Mouse (Mus musculus): Measurements from ENCODE around the gene Inpp5a.

Inpp5a gene

DNA sequence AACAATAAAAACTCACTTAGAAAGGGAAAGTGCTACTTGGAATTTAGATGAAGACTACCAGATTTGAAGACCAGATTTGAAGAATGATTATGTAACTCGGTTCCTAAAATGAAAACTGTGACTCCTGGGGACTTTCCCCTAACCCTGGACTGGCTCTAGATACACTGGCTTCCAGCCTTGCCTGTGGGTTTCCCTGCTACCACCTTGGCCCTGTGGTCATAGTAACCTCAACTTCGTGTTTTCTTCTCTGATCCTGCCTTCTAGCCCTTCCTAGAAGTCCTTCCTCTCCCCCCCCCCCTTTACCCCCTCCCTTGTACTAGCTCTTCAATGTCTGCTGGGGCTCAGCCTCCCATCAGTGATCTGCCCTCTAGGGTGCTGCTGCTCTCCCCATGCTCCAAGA lies 87.8 kb downstream of the Inpp5a start:
- DNase-seq (ENCODE audit: low spot score), result no peak

DNA sequence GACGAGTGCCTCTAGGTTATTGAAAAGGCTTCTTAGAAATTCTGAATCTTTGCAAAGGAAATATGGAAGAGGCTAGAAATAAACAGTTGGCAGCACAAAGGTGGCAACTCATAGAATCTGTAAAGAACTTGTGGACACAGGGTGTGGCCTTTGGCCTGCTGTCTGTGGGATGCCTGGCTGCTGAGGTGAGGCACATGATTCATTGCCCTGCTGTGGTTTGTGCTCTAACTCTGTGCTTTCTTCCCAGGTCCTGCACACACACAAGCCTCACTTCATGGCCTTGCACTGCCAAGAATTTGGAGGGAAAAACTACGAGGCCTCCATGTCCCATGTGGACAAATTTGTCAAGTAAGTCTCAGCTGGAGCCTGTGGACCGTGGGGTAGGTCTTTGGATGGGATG lies 88.8 kb downstream of the Inpp5a start:
- no peak for DNase-seq (ENCODE audit: low spot score)

DNA sequence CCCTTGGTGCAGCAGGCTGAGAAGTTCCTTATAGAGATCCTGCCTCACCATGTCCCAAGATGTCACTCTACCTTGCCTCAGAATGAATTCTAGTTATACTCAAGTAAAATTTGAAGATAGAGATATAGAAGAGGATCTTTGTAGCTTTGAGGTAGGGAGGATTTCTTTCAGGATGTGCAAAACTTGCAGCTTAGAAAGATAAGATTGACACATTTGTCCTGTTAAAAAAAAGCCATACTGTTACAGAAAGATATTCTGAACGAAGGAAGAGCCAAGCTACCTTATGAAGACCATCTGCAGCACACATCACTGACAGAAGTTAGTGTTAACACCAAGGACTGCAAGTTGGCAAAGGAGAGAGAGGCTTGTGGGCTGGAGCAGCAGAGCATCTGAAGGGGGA lies 90.2 kb downstream of the Inpp5a start:
- no peak for DNase-seq (ENCODE audit: low spot score)

DNA sequence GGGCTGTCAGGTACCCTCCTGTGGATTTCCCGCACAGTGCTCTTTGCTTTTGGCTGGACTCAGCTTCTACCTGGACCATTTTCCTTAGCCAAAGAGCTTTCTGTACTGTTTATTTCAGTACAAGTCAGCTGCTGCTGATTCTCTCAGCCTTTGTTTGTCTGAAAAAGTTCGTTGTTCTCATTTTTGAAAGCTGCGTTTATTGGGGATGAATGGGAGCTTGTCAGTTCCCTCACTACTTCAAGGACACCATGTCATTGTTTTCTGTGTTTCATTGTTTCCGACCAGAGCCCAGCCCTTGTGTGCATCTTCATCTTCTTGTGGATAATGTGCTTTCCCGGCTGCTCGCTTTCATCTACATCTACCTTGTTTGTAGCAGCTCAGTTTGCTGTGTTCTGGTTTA lies 90.7 kb downstream of the Inpp5a start:
- DNase-seq (ENCODE audit: low spot score), result no peak

DNA sequence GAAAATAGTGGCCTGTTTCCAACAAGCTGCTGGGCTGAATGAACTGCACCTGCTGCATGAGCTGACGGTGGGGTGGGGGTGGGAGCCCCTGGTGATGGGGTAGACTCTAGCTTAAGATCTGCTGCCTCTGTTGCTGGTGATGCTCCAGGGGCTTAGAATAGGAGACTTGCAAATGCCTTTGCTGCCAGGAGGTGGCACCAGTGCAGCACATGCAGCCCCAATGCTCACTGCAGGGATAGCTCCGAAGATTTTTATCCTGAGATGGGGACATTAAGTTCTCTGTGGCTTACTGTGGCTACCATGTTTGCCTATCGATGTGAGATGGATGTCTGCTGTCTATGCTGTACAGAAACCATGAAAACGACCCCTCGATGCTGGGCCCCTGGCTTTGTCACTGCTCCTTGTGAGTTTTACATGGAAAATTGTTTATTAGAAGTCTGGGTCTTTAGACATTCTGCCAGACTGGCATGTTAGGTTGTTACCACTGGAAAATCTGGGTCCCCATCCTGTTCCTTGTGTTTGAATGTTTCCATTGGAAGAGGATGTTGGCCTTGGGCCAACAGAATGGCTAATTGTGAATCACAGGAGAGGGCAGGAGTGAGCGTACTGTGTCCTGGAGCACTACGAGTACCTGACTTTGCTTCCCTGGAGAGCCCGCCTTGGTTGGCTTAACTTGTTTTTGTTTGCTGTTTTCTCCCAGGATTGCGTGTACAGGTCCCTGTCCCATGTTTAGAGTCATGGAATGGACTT lies 95.5 kb downstream of the Inpp5a start:
- peak; percentile 52 for DNase-seq (ENCODE audit: low spot score)

DNA sequence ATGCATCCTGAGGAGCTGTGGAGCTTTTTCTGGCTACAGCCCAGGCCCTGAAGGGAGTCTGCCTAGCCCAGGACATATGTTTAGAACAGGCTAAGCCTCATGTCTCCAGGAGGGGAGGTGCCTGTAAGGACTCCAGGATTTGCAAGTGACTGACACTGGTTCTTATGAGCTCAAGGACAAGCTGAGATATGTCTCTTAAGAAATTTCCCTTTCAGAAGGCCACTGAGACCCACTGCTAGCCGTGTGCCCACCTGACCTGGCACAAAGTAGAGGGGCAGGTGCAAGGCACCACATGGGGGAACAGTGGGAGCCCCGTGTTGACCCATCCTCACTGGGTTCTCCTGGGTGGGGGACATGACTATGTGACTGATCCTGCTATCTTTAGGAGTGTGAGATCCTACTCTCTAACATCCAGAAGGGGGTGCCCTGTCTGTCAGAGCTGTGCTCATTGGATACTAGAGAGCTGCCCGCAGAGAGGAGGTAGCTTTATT lies 100.9 kb downstream of the Inpp5a start:
- no peak for DNase-seq (ENCODE audit: low spot score)

DNA sequence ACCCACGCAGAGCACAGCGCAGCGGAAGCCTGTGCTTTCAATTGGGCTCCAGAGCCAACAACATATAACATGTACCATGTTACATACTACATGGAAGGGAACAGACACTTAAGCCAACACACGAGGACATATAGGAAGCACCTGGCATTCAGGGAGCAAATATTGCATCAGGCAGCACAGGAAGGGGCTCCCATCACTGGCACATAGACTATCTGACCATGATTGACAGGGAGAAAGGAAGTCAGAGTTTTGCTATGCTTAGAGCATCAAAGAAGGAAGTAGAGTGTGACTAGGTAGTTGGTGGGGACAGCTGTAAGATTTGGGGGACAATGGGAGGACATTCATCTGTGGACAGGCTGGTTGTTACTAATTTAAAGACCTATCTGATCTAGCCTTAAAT lies 103.4 kb downstream of the Inpp5a start:
- no peak for DNase-seq (ENCODE audit: low spot score)

DNA sequence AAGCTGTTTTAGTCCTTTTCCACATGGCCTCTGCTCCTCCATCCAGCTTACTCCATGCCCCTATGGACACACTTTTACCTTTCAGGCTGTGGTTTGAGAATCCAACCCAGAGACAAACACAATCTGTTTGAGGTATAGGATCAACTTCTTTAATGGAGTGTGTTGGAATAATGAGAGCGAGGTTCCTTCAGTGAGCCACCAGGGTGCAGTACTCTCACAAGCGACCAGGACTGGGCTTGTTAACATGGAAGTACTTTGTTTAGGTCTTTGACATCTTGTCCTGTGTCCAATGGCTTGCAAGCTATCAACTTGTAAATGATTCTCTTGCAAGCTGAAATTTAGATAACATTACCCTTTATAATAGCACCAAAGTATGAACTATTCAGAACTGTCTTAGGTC lies 104.0 kb downstream of the Inpp5a start:
- no peak for DNase-seq (ENCODE audit: low spot score)

DNA sequence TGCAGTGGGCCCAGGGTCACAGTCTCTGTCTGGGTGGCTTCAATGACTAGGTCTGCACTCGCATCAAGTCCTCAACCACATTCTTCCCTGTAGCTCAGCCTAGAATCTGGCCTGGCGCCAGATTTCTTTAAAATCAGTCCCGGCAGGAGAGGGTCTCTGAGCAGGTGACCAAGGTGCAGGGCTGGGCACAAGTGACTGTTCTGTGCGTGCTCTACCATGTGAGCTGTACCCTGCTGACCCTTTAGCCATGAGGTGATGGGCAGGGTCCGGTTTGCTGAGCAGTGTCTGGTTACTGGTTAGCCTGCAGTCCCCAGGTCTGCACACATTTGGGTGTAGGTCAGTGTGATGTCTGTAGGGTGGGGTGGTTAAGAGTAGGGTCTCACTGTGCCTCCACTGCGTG lies 106.9 kb downstream of the Inpp5a start:
- DNase-seq (ENCODE audit: low spot score), result no peak

DNA sequence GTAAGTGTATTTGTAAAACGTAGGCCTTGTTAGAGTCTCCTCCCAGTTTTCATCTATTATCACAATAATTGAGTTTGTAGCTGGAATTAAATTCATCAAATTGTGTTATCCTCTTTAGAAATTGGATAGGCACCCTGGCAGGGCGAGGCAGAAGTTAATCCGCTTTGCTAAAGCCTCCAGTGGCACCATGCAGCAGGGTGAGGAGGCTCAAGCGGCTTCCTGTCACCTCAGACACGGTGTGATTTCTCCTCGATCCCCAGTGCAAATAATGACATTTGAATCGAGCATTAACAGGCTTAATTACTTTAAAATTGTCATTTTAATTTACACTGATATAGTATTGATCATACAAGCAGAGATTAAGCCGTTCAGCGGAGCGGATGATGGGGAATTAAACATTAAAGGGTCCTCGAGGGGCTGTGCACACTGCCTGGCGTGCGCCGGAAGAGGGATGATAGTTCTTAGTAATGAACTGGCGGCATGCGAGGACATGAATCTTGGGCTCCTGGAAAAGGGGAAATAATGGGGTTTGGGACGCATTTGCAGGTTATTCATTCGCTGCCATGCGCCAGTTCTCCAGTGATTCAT lies 109.2 kb downstream of the Inpp5a start:
- DNase-seq (ENCODE audit: low spot score), result no peak

DNA sequence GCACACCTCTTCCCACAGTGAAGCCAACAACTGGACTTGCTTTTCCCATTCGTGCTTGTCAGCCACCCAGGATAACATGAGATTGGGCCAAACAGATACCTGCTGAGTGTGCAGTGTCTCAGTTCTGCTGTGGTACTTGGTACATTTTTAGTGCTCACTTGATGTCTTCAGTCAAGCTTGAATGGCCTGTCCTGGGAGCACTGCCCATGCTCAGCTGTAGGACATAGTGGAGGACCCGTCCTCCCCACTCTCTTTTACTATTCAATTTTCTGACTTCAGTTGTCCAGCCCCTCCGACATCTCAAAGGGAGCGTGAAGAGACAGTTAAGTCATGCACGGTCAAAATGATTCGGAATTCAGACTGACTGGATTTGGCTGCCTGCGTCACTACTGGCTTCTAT lies 115.2 kb downstream of the Inpp5a start:
- no peak for DNase-seq (ENCODE audit: low spot score)

DNA sequence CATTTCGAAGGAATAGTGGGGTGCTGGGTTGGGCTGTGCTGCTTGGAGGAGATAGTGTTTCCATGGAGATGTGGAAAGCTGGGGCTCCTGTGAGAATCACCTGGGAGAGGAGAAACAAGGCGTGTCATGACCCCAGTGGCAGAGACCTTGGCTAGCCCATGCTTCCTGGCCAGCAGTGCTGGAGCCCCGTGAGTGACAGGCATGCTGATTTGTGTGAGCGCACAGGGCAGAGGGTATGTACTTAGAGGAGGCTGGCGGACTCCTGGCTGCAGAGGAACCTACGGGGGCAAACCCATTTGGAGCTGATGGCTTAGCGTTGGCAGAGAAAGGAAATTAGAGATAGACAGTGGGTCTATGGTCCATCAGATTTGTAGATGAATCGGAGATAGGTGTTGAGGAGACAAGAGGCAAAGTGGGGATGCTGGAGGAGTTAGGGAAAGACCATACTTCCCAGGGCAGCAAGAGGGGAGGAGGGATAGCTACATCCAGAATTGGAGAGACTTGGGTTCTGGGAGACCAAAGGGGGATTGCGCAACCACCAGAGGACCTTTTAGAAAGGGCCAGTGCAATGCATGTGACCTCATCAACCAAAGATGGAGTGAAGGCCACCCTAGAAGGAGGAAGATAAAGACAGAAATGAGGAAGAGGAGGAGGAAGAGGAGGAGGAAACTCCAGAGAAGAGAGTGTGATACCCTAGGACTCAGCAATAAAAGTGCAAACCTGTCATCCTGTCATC lies 117.9 kb downstream of the Inpp5a start:
- DNase-seq (ENCODE audit: low spot score), result no peak

DNA sequence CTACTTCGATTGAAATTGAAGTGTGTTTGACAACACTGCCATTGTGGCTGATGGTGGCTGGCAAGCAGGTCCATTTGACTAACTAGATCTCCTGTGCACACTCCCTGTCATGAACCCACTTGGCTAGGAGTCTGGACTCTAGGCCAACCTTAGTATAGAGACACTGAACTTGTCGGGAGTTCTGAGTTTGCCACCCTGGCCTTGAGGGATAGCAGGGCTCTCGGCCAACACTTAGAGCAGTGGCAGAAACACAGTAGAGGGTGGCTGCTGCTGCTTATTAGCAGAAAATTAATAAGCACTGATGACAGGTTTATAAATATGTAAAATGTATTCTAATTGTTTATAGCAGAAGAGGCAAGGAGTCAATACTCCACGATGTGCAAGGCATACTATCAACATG lies 120.0 kb downstream of the Inpp5a start:
- DNase-seq (ENCODE audit: low spot score), result no peak

DNA sequence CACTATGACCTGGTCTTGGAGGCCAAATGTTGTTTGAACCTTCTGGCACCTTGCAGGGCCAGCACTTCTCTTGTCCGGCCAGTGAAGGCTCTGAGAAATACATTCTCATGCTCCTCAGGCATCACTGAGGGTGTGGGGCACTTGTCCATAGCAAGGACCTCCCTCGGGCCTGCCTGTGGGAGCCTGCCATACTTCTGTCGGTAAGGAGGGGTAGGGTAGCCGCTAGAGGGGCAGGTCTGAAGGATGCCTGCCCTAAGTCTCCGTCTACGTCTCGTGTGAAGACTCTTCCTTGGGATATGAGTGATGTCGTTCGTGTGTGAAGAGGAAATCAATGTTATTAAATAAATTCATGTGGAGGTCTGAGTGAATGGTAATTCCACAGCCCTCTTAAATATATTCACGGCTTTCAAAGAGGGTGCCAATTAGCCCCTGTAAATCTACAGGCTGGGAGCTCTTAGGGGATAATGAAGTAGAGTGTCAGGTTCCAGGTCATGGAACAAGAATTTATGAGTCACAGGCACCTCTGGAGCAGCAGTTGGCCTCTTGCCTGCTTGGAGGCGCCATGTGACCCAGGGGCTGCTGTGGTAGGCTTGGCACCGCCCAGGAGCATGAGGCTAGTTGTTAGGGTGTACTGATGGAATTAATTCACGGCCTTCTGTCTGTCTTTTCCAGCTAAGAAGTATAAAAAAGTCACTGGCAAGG lies 127.2 kb downstream of the Inpp5a start:
- DNase-seq (ENCODE audit: low spot score), result no peak

DNA sequence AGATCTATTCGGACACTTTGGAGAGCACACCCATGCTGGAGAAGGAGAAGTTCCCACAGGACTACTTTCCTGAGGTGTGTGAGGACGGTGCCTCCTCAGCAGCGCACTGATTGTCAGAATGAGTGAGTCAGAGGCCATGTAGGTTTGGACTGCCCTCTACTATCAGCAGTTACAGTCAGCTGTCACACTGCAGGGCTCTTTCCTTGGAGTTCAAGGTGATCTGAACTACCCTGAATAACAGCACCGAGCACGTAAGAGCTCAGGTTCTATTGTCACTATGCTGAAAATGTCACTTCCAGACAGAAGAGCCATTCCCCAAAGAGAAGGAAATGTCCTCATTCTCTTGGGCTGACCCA lies 127.7 kb downstream of the Inpp5a start:
- no peak for DNase-seq (ENCODE audit: low spot score)

DNA sequence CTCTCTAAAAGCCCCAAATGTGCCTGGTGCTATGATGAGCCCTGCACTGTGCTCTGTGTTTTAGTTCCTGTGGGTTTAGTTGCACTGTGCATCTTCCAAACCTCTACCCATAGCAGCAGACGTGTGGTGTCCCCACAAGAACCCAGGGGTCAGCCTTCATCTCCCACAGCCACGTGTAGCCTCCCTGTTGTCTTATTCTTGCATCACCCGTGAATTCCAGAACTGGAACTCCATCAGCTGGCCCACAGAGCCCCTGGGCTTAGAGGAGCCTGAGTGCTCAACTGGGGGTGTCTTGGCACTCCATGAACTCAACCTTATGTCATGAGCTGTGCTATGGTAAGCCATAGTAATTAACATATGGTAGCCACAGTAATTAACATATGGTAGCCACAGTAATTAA lies 129.4 kb downstream of the Inpp5a start:
- no peak for DNase-seq (ENCODE audit: low spot score)

DNA sequence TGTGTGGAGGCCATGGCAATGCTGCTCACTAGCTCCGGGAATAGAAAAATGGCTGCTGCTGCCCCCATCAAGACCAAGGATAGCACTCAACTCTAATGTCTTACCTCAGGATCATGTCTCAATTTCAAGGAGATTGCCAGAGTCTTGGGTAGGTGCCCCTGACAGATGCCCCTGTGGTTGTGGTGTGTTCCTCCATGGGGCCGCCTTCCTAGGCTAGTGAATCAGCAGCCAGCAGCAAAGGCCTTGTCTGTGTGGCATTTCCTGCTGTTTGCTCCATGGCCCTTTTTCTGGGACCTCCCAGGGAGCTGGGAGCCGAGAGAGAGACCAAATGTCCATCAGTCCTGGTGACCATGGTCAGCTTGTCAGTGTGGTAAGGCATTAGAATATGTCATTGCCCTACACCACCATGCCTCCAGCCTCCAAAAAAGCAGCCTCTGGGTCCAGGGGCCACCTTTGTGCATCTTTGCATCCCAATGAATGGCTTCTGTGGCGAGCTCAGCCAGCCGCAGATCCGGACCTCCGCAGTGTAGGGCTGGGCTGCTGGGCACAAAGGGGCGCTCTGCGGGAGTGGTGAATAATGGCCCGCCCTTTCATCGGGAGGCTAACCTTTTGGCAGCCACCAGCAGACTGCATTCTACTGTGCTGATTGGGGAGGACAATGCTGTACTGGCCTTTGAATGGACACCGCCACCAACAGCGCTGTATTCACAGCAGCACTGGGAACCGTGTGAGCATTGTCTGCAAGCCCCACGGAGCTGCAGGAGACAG lies 139.6 kb downstream of the Inpp5a start:
- no peak for DNase-seq (ENCODE audit: low spot score)

DNA sequence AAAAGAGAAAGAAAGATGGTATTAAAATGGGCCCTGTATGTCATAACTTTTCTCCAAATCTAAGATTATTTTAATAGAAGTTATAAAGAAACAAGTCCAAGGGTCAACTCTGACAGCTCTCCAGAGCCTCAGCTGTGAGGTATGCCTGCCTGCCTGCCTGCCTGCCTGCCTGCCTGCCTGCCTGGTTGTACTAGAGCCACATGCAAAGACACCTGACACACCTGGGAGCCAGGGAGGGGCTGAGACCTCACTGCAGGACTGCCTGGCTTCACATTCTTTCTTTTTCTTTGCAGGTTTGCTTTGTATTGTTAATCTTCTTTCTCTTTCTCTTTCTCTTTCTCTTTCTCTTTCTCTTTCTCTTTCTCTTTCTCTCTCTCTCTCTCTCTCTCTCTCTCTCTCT lies 140.3 kb downstream of the Inpp5a start:
- no peak for DNase-seq (ENCODE audit: low spot score)

DNA sequence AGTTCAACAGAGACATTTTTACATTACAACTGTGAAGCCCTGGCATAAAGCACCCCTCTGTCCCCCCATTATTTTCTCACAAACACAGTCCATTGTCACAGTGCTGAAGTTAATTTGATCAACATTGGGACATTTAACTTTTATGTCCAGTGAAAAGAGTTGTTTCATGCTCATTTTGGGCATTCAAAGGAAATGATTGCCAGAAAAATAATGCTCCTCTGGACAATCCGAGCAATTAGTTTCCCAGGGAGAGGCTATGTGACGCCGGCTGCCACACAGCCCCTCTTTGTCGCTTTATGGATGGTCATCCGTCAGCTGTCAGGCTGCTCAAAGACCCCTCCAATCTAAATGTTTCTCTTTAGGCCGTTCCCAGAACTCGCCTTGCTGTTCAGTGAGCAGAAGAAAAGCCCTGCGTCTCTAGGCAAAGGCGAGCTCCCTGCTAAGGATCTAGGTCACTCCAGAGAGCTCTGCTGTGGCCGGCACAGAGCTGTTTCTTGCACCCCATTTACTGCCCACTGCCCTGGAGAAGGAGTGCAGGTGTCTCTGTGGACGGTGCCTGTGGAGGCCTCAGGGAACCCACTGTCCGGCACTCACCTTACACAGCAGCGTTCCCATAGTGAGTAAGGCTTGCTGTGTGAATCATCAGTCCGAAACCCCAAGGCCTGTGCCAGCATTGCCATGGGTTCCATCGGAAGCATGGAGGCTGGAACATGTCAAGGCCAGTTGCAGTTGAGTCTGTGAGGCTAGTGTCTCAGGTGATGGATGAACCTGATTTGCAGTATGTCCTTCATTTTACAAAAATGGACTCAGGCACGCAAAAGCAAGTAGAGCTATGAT lies 141.9 kb downstream of the Inpp5a start:
- DNase-seq (ENCODE audit: low spot score), result no peak

DNA sequence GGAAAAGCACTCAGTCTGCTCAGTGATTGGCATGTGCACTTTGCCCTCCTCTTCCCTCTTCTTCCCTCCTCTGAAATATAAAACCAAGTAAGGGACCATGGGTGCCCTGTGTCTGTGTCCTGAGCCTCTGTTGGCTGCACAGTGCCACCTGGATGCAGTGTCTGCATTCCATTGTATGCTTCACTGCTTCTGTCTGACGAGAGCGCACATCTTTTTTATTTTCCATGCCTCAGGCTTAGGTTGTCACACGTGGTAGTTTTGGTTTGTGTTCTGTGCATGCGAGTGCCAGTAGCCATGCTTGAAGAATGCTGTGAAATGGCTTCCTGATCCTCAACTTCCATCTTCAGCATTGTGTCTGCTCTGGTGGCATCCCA lies 142.5 kb downstream of the Inpp5a start:
- no peak for DNase-seq (ENCODE audit: low spot score)

DNA sequence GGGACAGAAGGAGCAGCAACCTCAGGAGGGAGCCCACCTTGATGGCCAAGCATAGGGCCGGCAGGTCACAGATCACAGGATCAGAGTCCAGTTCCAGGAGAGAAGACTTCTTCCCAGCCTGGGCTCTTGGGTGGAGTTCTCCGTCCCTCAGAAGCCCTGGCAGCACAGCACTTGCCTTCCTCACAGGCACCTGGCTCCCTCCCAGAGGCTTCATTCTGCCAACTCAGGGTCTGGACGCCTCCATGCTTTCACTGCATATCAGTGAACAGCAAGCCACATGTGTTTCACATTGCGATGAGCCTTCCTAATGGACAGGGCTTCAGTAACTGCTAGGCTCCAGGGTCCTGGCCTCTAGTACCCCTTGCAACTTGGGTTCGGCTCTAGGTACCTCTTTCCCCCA lies 147.4 kb downstream of the Inpp5a start:
- DNase-seq (ENCODE audit: low spot score), result no peak
